Mouse (Mus musculus) left cerebral cortex, postnatal 36 days (tissue): Measurements from ENCODE around the gene Pdzd11. TPM values are rescaled to one million over a fixed set of nuclear protein-coding genes. Genes with fewer than 3 reads are reported as not detected.
A peak's percentile ranks its signal among the peaks of the same experiment; 100 is the strongest.

Experiments
- DNase-seq, 2 experiments: peaks; one replicate each; pipeline ENCODE4 v3.0.0; 2021 to 2022; ENCODE audit warnings: low spot score in 2 of 2, mixed read lengths in 1 of 2
- intact Hi-C: fragments of 180-260 bp; cut with DNase I; formaldehyde crosslinking; loops from one replicate; pipeline ENCODE4 v1.15.1; 2025
- total RNA-seq, 2 experiments: library from RNA; stranded (reverse); gene quantifications; 2 replicates each; pipeline ENCODE4 v1.2.3; 2021

Pdzd11 gene
- total RNA-seq, result 10 to 100 TPM; 41.9 to 46.3 TPM

DNA sequence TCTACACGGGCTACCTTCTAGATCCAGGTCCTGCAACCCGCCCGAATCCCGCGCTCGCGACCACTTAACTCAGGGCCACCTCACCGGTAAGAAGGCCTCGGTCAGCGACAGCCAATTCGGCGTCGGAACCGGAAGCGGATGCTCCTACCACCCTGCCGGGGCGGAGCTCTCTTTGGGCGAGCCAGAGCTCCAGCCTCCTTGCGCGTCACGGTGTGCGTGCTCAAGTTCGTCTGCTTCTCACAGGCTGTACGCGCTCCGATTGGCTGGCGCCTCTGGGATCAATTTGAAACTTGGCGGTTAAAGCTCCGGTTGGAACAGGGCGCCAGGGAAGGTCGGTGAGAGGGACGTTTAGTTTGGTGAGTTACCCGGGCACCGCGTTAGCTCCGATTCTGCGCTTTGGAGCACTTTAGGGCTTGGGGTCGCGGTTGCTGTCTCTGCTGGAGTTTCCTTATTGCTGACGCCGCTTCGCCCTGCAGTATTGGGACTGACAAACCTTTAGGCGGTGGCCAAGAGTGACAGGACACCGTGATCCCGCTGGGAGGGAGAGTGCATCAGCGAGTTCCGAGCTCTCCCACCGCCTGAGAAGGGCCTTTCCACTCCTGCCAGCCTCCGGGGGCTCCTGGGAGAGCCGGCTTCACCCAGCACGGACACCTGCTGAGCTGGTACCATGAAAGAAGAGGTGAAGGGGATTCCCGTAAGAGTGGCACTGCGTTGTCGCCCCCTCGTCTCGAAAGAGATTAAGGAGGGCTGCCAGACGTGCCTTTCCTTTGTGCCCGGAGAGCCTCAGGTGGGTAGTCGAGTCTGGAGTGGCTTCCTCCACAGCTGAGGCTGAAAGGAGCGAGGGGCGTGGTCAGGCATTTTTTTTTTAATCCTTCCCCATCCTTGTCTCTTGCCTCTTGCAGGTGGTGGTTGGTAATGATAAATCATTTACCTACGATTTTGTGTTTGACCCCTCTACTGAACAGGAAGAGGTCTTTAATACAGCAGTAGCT is at the start of gene Pdzd11:
Gene Pdzd11 (minus strand): TSS at position 767 of the 992 bp plus-strand sequence.
- peak; percentile 84 for DNase-seq

DNA sequence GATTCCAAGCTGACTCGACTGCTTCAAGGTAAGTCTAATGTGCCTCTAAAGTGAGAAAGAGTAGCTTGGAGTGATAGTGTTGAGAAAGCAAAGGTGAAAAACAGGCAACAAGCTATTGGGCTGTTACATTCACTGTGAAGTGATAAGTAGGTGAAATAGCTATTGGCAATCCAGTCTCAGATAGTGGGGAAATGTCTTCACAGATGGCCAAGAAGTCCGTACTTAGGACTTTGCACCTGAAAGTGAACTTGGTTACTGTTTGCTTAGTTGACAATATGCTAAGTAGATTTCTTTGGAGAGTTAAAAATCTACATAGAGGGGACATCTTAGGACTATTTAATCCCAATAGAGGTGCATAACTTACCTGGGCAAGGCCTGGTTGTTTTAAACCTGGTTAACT is 38.5 kb upstream of the Pdzd11 start:
- no peak for DNase-seq
- intact Hi-C loops, result no loop called here

More for the DNA sequence above, at the start of gene Pdzd11:
- intact Hi-C loops, result loop anchor here (10.0 kb wide), 1 partner anchor 109 kb away; no protein-coding TSS in a partner anchor

DNA sequence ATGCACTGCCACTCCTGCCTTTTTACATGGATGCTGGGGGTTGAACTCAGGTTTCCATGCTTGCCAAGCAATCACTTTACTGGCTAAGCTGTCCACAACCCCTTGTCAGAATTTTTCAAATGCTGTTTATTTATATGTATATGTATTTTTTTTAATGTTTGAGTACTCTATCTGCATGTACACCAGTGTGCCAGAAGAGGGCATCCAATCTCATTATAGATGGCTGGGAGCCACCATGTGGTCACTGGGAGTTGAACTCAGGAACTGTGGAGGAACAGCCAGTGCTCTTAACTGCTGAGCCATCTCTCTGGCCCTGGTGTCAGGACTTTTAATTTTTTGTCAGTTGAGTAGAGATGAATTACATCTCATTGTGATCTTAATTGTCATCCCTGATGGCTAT is 26.5 kb upstream of the Pdzd11 start:
- no peak for DNase-seq
- intact Hi-C loops, result no loop called here

DNA sequence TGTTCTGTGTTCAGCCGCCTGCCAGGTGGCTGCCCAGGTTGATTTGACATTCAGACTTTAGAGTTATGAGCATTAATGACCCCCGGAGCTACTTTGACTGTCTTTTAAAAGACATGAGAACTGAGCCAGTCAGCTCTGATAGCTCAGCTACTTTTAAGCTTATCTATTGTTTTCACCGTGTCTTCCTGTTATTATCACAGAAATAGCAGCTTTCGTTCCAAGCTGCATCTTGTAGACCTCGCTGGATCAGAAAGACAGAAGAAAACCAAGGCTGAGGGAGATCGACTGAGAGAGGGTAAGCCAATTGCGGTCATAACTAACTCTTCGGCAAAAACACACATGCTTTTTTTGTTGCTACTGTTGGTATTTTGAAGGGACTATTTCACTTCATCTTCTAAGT is 12.1 kb upstream of the Pdzd11 start:
- DNase-seq, result no peak

DNA sequence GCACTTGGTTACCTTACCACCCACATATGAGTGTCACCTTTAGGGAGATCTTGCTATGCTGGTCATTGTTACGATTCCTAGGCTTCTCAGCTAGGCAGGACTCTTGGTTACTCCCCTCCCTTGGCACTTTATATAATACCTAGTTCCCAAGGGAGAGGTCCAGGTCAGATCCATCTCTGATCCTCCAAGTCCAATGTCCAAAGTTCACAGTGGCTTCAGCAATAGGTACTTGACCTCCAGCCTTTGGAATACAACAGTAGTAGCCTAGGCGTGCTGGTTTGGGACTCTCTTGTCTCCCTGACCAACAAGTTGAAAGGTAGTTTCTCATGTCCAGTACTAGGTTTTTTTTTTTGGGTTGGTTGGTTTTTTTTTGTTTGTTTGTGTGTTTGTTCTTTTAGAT is 2.7 kb upstream of the Pdzd11 start:
- intact Hi-C loops, result loop anchor here (10.0 kb wide), 1 partner anchor 106 kb away; no protein-coding TSS in a partner anchor
- DNase-seq, result no peak

More for the DNA sequence above, 12.1 kb upstream of the Pdzd11 start:
- intact Hi-C loops, result loop anchor here (10.0 kb wide), 1 partner anchor 306 kb away; no protein-coding TSS in a partner anchor

DNA sequence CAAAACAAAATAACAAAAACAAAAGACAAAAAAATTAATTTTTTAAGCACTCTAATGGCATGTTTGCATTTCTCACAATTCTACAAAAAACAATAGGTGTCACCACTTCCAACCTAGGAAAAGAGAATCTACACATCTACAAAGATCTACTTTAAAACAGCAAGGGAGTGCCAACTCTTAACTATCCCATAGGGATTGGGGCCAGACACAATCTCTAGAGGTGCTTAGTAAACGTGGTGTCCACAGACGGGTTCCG is 894 bp downstream of the Pdzd11 start, which contains the start of gene Kif4:
Gene Kif4 (plus strand): TSS at position 192 of the 256 bp plus-strand sequence.
- intact Hi-C loops, result loop anchor here (10.0 kb wide), 1 partner anchor 109 kb away; no protein-coding TSS in a partner anchor
- no peak for DNase-seq

DNA sequence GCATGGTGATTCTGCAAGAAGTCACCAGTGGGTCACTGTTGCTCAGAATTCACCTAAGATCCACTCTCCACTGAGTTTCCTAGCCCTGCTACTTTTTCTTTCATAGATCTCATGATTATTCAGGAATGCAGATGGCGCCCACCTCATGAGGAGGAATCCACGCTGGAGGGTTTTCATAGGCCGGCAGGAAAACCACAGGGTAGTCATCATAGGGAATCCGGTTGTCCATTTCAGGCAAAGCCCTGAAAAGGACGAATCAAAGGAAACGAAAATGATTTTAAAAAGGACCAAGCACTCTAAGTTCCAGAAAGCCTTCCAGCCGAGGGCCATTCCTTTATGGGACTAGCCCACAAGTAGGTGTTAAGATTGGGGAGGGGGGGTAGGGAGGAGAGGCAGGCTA is 1.2 kb downstream of the Pdzd11 start:
- no peak for DNase-seq
- intact Hi-C loops, result loop anchor here (10.0 kb wide), 1 partner anchor 110 kb away; no protein-coding TSS in a partner anchor

DNA sequence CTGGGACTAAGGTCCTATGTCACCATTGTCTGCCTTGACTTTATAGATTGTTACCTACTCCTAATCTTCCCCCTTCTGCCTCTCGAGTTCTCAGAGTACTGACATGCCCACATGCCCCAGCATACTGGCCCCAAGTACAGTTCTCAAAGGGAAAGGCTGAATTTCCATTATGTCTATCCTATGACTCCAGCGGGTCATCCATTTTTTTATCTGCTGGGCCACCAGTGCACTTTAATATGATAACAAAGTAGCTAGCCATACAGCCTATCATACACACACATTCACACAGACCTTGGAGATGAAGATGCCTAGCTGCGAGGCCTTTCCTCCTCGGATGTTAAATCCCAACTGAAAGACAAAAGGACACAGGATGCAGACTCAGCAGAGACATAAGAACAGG is 2.1 kb downstream of the Pdzd11 start:
- intact Hi-C loops, result loop anchor here (10.0 kb wide), 1 partner anchor 111 kb away; no protein-coding TSS in a partner anchor
- DNase-seq, result no peak

DNA sequence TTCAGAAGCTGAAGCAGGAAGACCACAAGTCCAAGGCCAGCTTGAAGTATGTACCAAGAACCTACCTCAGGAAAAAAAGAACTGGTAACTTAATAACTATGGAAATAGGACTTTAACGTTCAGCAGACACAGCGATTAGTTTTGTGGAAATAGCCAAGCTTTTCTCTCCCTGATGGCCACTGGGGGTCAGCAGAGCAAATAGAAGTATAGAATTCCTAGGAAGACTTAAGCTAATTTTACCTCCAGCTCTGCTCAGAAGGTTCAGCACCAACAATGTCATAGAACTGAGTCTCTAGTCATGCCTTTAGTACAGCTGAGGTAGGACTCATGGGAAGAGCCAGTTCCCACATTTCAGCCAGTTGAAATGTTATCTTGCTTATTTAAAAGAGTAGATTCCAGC is 5.0 kb downstream of the Pdzd11 start:
- no peak for DNase-seq
- intact Hi-C loops, result loop anchor here (10.0 kb wide), 1 partner anchor 113 kb away; no protein-coding TSS in a partner anchor

DNA sequence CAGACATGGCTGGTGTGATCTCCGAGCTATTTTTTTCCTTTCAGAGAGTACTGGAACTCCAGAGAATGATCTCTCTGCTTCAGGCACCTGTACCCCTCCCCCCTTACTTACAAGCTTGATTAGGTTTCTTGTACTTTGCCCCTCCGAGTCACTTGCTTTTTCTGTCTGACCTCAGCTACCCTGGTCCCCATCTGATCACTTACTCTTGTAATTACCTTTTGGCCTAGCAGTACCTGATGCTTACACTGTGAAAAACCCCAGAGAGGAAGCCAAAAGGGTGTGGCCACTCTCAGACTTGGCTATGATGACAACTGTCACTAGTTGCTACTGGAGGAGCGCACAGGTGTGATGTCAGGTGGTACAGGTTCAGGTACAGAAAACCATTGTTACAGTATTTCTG is 7.9 kb downstream of the Pdzd11 start:
- no peak for DNase-seq
- intact Hi-C loops, result no loop called here

DNA sequence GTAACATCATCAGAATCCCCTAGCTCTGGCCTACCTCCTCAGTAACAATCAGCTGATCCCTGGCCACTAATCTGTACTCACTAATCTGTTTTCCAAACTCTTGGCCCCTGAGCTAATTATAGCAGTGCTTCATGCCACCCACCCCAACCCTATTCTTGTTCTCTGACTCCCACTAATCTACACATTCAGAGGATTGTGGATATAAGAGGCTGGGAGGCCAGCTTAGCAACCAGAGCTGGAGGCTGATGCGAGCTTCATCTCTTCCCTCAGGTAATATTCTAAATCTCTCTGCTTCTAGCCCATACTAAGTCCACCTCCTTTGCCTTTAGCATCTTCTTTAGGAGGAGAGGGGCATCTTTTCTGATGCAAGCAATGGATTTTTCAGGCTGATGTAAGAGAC is 21.1 kb downstream of the Pdzd11 start, which contains the start of gene Arr3:
Gene Arr3 (plus strand): TSS at position 184 of the 400 bp plus-strand sequence.
- intact Hi-C loops, result no loop called here
- no peak for DNase-seq

DNA sequence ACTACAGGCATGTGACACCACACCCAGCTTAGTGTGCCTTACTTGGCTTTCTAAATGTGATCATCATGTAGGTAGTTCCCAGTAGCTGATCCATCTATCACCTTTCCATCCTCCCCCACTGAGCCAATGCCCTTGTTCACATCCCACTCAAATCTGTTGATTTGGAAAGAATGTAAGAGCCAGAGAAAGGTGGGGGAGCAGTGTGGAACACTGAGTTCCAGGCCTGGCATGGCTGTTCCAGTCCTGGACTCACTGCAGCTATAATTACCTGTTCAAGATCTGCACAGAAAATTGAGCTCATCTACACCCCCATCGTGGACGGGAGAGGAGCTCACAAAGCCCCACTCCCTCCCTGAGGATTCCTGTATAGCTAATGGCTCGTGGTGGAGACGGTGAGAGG is 26.6 kb downstream of the Pdzd11 start:
- DNase-seq, result peak; percentile 18 to 34
- intact Hi-C loops, result loop anchor here (5.0 kb wide), 1 partner anchor 82 kb away; no protein-coding TSS in a partner anchor

DNA sequence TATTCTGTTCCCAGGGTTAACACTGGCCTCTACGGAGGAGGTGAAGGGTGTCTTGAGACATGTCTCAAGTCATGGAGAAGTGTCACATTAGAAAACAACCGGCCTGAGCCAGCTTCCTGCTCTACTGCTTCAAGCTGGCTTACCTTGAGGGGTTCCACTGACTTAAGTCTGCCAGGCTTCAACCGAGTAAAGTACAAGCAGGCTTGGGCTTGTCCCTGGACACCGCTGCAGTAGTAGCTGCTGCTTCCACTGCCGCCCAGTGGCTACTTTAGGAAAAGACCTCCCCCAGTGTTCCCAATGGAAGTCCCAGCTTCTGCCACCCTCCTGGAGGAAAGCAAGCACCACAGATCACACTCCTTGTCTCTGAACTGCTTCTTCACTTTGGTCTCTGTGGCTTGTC is 28.9 kb downstream of the Pdzd11 start:
- intact Hi-C loops, result no loop called here
- peak; percentile 35 to 45 for DNase-seq

DNA sequence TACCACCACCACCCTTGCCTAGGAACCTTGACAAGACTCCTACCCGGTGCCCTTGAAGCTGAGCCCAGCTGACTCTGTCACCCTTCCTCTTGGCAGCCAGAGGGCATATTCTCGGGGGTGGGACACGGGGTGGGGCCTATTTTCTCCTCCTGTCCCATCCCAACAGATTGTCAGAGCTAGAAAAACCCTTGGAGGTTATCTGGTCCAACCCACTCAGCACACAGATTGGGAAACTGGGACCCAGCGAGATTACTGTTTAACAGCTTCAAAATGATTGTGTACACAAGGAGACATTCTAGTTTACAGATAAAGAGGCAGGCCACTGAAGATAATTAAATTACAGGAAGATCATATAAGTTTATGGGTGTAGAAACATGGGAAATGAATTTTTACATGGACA is 31.6 kb downstream of the Pdzd11 start, which contains the start of gene P2ry4:
Gene P2ry4 (minus strand): TSS at position 79 of the 400 bp plus-strand sequence.
- intact Hi-C loops, result no loop called here
- DNase-seq, result no peak

Other genes starting within 250 kb of the Pdzd11 start
- gene Otud6a, start 197.6 kb downstream of the Pdzd11 start, total RNA-seq, result not detected
- gene Awat2, start 183.9 kb downstream of the Pdzd11 start, total RNA-seq, result under 1 TPM in 1 of 2 experiments, not detected in 1; 0.25 TPM
- 10 to 100 TPM; 40.5 to 40.6 TPM for gene Igbp1, start 132.3 kb downstream of the Pdzd11 start, total RNA-seq
- under 1 TPM; 0.15 to 0.61 TPM for gene Dgat2l6, start 101.7 kb downstream of the Pdzd11 start, total RNA-seq
- gene Awat1, start 54.3 kb downstream of the Pdzd11 start, total RNA-seq, result not detected
- not detected for gene P2ry4, start 31.7 kb downstream of the Pdzd11 start, total RNA-seq
- gene Arr3, start 21.1 kb downstream of the Pdzd11 start, total RNA-seq, result 1 to 10 TPM; 1.2 to 2.4 TPM
- 1 to 10 TPM in 1 of 2 experiments, under 1 TPM in 1; 0.68 to 1.3 TPM for gene Kif4, start 831 bp downstream of the Pdzd11 start, total RNA-seq
- gene Gdpd2, start 103.3 kb upstream of the Pdzd11 start, total RNA-seq, result 1 to 10 TPM; 7.2 TPM
- gene Dlg3, start 141.2 kb upstream of the Pdzd11 start, total RNA-seq, result 100 to 1,000 TPM; 148 to 149 TPM